Comparison of ENCODE assay signal across 21 mouse cellular contexts in genomic region chr13:6557771-6558170, GRCm38 (mm10). TPM values are rescaled to one million over a fixed set of nuclear protein-coding genes. Genes with fewer than 3 reads are reported as not detected.
DNase-seq lines count a peak whose midpoint lies in the region; ATAC-seq lines count a peak whose summit lies in the region.
"Had no signal": no experiment of that assay in that cellular context is flagged by ENCODE, and none has a peak within 500 bp of the region (broad histone marks: within the 10 kb centered on the region; RNA-seq: fewer than 3 reads in every experiment).

No protein-coding gene starts in this region.

- H3K9me3 ChIP-seq in embryonic facial prominence, embryonic 14.5 days (ENCODE audit: control insufficient read depth, low read length), result no peaks in the 10 kb centered on the region
- no peaks in the 10 kb centered on the region for H3K9me3 ChIP-seq in embryonic facial prominence, embryonic 10.5 days
- H3K9me3 ChIP-seq in forebrain, embryonic 14.5 days (replicated peaks; ENCODE audit: control insufficient read depth, low read length), result no peaks in the 10 kb centered on the region
- no peaks in the 10 kb centered on the region for H3K9me3 ChIP-seq in midbrain, embryonic 16.5 days (replicated peaks; ENCODE audit: control insufficient read depth, low read length, poor library complexity, severe bottlenecking)

- H3K4me1 ChIP-seq in embryonic facial prominence, embryonic 14.5 days (ENCODE audit: control insufficient read depth, insufficient read depth, low read length), result no peaks in the 10 kb centered on the region
- H3K4me1 ChIP-seq in embryonic facial prominence, embryonic 10.5 days, result no peaks in the 10 kb centered on the region
- H3K4me1 ChIP-seq in forebrain, embryonic 14.5 days (ENCODE audit: control insufficient read depth, insufficient read depth, low read length), result no peaks in the 10 kb centered on the region
- no peaks in the 10 kb centered on the region for H3K4me1 ChIP-seq in midbrain, embryonic 16.5 days (ENCODE audit: control insufficient read depth, insufficient read depth, low read length)

- H3K27ac ChIP-seq in embryonic facial prominence, embryonic 14.5 days (replicated peaks; ENCODE audit: low read depth, low read length), result no peak overlapping the region
- no peak overlapping the region for H3K27ac ChIP-seq in embryonic facial prominence, embryonic 10.5 days (replicated peaks)
- H3K27ac ChIP-seq in forebrain, embryonic 14.5 days (ENCODE audit: low read depth, low read length), result no peak overlapping the region
- H3K27ac ChIP-seq in midbrain, embryonic 16.5 days (ENCODE audit: low read length), result no peak overlapping the region
- H3K27ac ChIP-seq: macrophage; stomach, postnatal 0 days had no signal

- no peak overlapping the region for H3K9ac ChIP-seq in embryonic facial prominence, embryonic 14.5 days (ENCODE audit: low read depth, low read length)
- H3K9ac ChIP-seq in forebrain, embryonic 14.5 days (ENCODE audit: low read length), result no peak overlapping the region
- no peak overlapping the region for H3K9ac ChIP-seq in midbrain, embryonic 16.5 days (ENCODE audit: low read depth, low read length)
- H3K9ac ChIP-seq: lung, embryonic 14.5 days had no signal

- H3K4me3 ChIP-seq in embryonic facial prominence, embryonic 14.5 days (ENCODE audit: low read depth, low read length), result no peak overlapping the region
- H3K4me3 ChIP-seq in embryonic facial prominence, embryonic 10.5 days, result no peak overlapping the region
- H3K4me3 ChIP-seq in forebrain, embryonic 14.5 days (ENCODE audit: low read depth, low read length), result no peak overlapping the region
- H3K4me3 ChIP-seq in midbrain, embryonic 16.5 days (ENCODE audit: low read depth, low read length), result no peak overlapping the region

- H3K27me3 ChIP-seq in embryonic facial prominence, embryonic 14.5 days (replicated peaks; ENCODE audit: control insufficient read depth, insufficient read depth, low read length), result no peaks in the 10 kb centered on the region
- H3K27me3 ChIP-seq in embryonic facial prominence, embryonic 10.5 days (replicated peaks; ENCODE audit: low read depth, poor library complexity, severe bottlenecking), result no peaks in the 10 kb centered on the region
- no peaks in the 10 kb centered on the region for H3K27me3 ChIP-seq in forebrain, embryonic 14.5 days (replicated peaks; ENCODE audit: control insufficient read depth, insufficient read depth, low read length)
- H3K27me3 ChIP-seq in midbrain, embryonic 16.5 days (ENCODE audit: control insufficient read depth, insufficient read depth, low read depth, low read length), result no peaks in the 10 kb centered on the region

- no peak overlapping the region for H3K4me2 ChIP-seq in embryonic facial prominence, embryonic 14.5 days (ENCODE audit: low read depth, low read length)
- no peak overlapping the region for H3K4me2 ChIP-seq in forebrain, embryonic 14.5 days (ENCODE audit: low read length)
- H3K4me2 ChIP-seq in midbrain, embryonic 16.5 days (ENCODE audit: low read length), result no peak overlapping the region
- H3K4me2 ChIP-seq: heart, embryonic 11.5 days; liver, embryonic 11.5 days; lung, embryonic 14.5 days had no signal

- peaks cover 90% of the 10 kb centered on the region for H3K36me3 ChIP-seq in embryonic facial prominence, embryonic 14.5 days (ENCODE audit: control insufficient read depth, insufficient read depth, low read length)
- H3K36me3 ChIP-seq in embryonic facial prominence, embryonic 10.5 days (replicated peaks), result peaks cover 94% of the 10 kb centered on the region
- H3K36me3 ChIP-seq in forebrain, embryonic 14.5 days (ENCODE audit: control insufficient read depth, insufficient read depth, low read length), result peaks cover 87% of the 10 kb centered on the region
- H3K36me3 ChIP-seq in midbrain, embryonic 16.5 days (ENCODE audit: control insufficient read depth, insufficient read depth, low read length), result peaks cover 37% of the 10 kb centered on the region

- 88% methylated on average over 7 of the region's 7 CpGs for WGBS in embryonic facial prominence, embryonic 14.5 days
- 93% methylated on average over 7 of the region's 7 CpGs for WGBS in embryonic facial prominence, embryonic 10.5 days
- WGBS in forebrain, embryonic 14.5 days, result 52% methylated on average over 7 of the region's 7 CpGs
- 70% methylated on average over 7 of the region's 7 CpGs for WGBS in midbrain, embryonic 16.5 days

- DNase-seq in embryonic facial prominence, embryonic 14.5 days (ENCODE audit: low spot score), result no peak
- no peak for DNase-seq in embryonic facial prominence, embryonic 10.5 days (ENCODE audit: low spot score)
- peak; percentile 28 for DNase-seq in layer of hippocampus, adult 11-12 months (ENCODE audit: low spot score)
- no peak for DNase-seq in layer of hippocampus, postnatal 10 days (ENCODE audit: low spot score in 2 of 2)
- peak; percentile 80 for DNase-seq in forebrain, embryonic 14.5 days (ENCODE audit: low spot score)
- no peak for DNase-seq in thymus, postnatal 36 days
- no peak for DNase-seq in cerebellum, adult 9-10 months
- DNase-seq: cerebellum, adult 11-12 months; embryo, embryonic 11 days; gastrocnemius, postnatal 10 days; heart, postnatal 36 days; kidney, adult 18-20 months; kidney, postnatal 36 days; left cerebral cortex, postnatal 4 days; lung, embryonic 14.5 days; thymus, postnatal 4 days had no signal

- ATAC-seq in embryonic facial prominence, embryonic 14.5 days (ENCODE audit: low read depth), result 0 out of 2 replicates have a peak, but pooled peaks have one; percentile 18
- ATAC-seq in forebrain, embryonic 14.5 days, result peak; percentile 90
- ATAC-seq in midbrain, embryonic 16.5 days, result peak; percentile 92

RNA-seq across cellular contexts. Expression of gene Pitrm1, which starts 9.8 kb away (rescaled TPM):
- polyA plus RNA-seq in embryonic facial prominence, embryonic 14.5 days (2014; fragmentation: Nextera tagmentation; extraction: Ambion mirVana), result 85.3 and 99.9 TPM in 2 replicates
- polyA plus RNA-seq in embryonic facial prominence, embryonic 10.5 days (2016; fragmentation: Nextera tagmentation; extraction: Ambion mirVana), result 129 and 131 TPM in 2 replicates
- 10 to 100 TPM; 57.9 to 60.6 TPM for total RNA-seq in layer of hippocampus, postnatal 10 days (2021)
- polyA plus RNA-seq in forebrain, embryonic 14.5 days (2014; fragmentation: Nextera tagmentation; extraction: Ambion mirVana), result 62.0 and 63.6 TPM in 2 replicates
- 44.3 and 46.9 TPM in 2 replicates for polyA plus RNA-seq in midbrain, embryonic 16.5 days (2015; fragmentation: Nextera tagmentation; extraction: Ambion mirVana)

Comparison
In these comparisons a context has a peak if more than half of its experiments do, and no peak if none do; other contexts are left out.
1. DNase-seq: peak in layer of hippocampus, adult 11-12 months (single experiment) and forebrain, embryonic 14.5 days (single experiment); none in embryonic facial prominence, embryonic 14.5 days (single experiment), embryonic facial prominence, embryonic 10.5 days (single experiment), layer of hippocampus, postnatal 10 days (0 of 2), thymus, postnatal 36 days (0 of 2) and cerebellum, adult 9-10 months (single experiment).
2. ATAC-seq: peak in every context shown above with its lines; median percentile 92 in midbrain, embryonic 16.5 days; 90 in forebrain, embryonic 14.5 days; 18 in embryonic facial prominence, embryonic 14.5 days.